Mouse (Mus musculus): ENCODE measurements around the gene Ccdc157.
"Not testable (repeated sequence)": the region's sequence is repeated elsewhere in the genome, so short reads cannot be mapped to it uniquely, and the experiment has no call there.

The Ccdc157 gene

GRCm38 (mm10) chr11:4128461-4128860 is 31.6 kb downstream of the Ccdc157 start:
- DNase-seq (ENCODE audit: low spot score): not testable (repeated sequence)

GRCm38 (mm10) chr11:4127059-4127458 is 33.0 kb downstream of the Ccdc157 start:
- DNase-seq (ENCODE audit: low spot score): no peak

GRCm38 (mm10) chr11:4123922-4124321 is 36.2 kb downstream of the Ccdc157 start:
- no peak for DNase-seq (ENCODE audit: low spot score)

- DNase-seq (ENCODE audit: low spot score): no peak
Measured at GRCm38 (mm10) chr11:4122742-4123579, 37.1 kb downstream of the Ccdc157 start, which contains the start of gene Sec14l2. TSS of gene Sec14l2 (minus strand) at chr11:4123415.

- DNase-seq (ENCODE audit: low spot score): no peak
Measured at GRCm38 (mm10) chr11:4122226-4122625, 37.9 kb downstream of the Ccdc157 start.

GRCm38 (mm10) chr11:4121691-4122090 is 38.4 kb downstream of the Ccdc157 start:
- DNase-seq (ENCODE audit: low spot score): no peak

- no peak for DNase-seq (ENCODE audit: low spot score)
Measured at GRCm38 (mm10) chr11:4119635-4120034, 40.5 kb downstream of the Ccdc157 start.

- DNase-seq (ENCODE audit: low spot score): no peak
Measured at GRCm38 (mm10) chr11:4118081-4118921, 41.8 kb downstream of the Ccdc157 start.

- DNase-seq (ENCODE audit: low spot score): no peak
Measured at GRCm38 (mm10) chr11:4117372-4118071, 42.6 kb downstream of the Ccdc157 start.

GRCm38 (mm10) chr11:4116458-4117141 is 43.5 kb downstream of the Ccdc157 start:
- no peak for DNase-seq (ENCODE audit: low spot score)

- DNase-seq (ENCODE audit: low spot score): no peak
Measured at GRCm38 (mm10) chr11:4115407-4115806, 44.7 kb downstream of the Ccdc157 start.

- DNase-seq (ENCODE audit: low spot score): not testable (repeated sequence)
Measured at GRCm38 (mm10) chr11:4114541-4114940, 45.6 kb downstream of the Ccdc157 start.

- no peak for DNase-seq (ENCODE audit: low spot score)
Measured at GRCm38 (mm10) chr11:4113970-4114369, 46.1 kb downstream of the Ccdc157 start.

- peak; percentile 35 for DNase-seq (ENCODE audit: low spot score)
Measured at GRCm38 (mm10) chr11:4113496-4113895, 46.6 kb downstream of the Ccdc157 start.

GRCm38 (mm10) chr11:4112861-4113260 is 47.2 kb downstream of the Ccdc157 start:
- DNase-seq (ENCODE audit: low spot score): no peak

GRCm38 (mm10) chr11:4112033-4112432 is 48.1 kb downstream of the Ccdc157 start:
- DNase-seq (ENCODE audit: low spot score): no peak

GRCm38 (mm10) chr11:4108691-4109090 is 51.4 kb downstream of the Ccdc157 start:
- no peak for DNase-seq (ENCODE audit: low spot score)

GRCm38 (mm10) chr11:4107901-4108300 is 52.2 kb downstream of the Ccdc157 start:
- peak; percentile 37 for DNase-seq (ENCODE audit: low spot score)

- DNase-seq (ENCODE audit: low spot score): no peak
Measured at GRCm38 (mm10) chr11:4105444-4105843, 54.6 kb downstream of the Ccdc157 start.

- no peak for DNase-seq (ENCODE audit: low spot score)
Measured at GRCm38 (mm10) chr11:4104989-4105388, 55.1 kb downstream of the Ccdc157 start.

- no peak for DNase-seq (ENCODE audit: low spot score)
Measured at GRCm38 (mm10) chr11:4103522-4103921, 56.6 kb downstream of the Ccdc157 start.

- DNase-seq (ENCODE audit: low spot score): no peak
Measured at GRCm38 (mm10) chr11:4101851-4102250, 58.2 kb downstream of the Ccdc157 start.
